Mouse (Mus musculus) spleen, postnatal 14 days (tissue): ENCODE data around the gene Slc29a4.

ENCODE experiments used
- DNase-seq, 2 experiments: peaks; one replicate each; pipeline ENCODE4 v3.0.0; 2021 to 2022; ENCODE audit warnings: low spot score in 2 of 2

Slc29a4 gene

DNA sequence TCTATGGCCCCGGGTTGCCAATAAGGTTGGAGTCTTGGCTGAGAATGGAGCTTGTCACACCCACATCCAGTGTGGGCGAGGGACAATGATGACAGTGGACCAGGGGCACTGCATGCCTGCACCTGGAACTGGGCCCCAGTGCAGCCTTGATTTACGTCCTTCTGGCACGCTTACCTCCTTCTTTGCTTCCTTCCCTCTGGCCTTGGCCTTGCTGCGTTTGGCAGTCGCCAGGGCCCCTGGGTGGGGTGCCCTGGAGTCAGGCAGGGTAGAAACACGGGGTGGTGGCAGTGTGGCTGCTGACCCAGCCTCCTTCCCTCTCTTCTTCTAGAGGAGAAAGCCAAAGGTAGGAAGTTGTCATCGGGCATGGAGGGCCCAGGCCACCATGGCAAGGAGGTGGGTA is 47.6 kb downstream of the Slc29a4 start:
- no peak for DNase-seq

DNA sequence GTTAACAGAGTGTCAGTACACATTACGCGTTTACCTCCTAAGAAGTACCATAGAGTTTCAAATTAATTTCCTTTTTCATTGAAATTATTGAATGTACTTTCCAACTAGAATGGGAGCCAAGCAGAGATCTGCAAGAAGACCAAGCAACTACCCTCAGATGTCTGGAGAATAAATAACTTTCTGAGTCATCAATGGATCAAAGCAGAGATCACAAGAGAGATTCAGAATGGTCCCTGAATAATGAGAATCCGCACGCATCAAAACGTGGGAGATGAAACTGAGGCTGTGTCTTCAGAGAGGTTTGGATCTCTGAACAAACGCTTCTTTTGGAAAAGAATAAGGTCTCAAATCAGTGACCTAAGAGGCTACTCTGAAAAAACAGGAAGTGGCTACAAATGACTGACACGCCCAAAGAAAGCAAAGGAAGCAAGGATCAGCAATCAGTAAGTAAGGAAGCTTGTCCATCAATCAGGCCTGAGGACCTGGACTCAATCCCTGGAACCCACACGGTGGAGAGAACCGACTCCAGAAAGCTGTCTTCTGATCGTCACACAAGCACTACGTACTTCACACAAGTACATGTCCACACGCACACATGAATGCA is 54.8 kb downstream of the Slc29a4 start:
- DNase-seq: no peak

DNA sequence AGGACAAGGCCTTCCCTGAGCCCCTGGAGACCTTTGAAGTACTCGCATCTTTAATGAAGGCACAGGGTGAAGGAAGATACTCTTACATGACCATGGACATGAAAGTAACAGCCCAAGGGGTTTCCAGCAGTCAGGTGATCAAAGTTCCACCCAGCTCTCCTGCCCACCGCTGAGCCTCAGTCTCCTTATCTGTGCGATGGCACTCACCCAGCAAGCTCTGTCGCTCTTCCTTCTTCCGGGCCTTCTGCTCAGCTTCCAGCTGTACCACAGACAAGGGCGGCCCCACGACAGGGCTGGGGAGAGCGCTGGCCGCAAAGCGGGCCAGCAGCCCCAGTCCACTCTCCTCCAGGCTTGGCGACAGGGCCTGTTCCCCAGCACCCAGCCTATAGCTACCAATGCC is 57.9 kb downstream of the Slc29a4 start:
- no peak for DNase-seq

DNA sequence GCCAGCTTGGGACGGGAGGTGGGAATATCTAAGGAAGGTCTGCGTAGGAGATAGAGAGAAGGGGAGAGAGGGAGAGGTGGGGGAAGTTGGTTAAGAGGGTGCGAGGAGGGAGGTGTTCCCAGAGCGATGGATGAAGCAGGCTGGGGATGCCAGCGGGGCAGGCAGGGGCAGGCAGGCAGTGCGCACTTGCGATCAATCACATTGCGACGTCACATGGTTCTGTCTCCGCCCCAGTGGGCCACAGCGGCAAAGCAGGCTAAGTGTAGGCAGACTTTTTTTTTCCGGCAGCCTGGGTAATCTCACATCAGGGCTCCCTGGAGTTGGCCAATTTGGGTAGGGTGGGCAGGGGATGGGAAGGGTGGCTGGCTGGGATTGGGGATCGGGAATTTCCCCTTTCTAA is 59.9 kb downstream of the Slc29a4 start:
- no peak for DNase-seq

DNA sequence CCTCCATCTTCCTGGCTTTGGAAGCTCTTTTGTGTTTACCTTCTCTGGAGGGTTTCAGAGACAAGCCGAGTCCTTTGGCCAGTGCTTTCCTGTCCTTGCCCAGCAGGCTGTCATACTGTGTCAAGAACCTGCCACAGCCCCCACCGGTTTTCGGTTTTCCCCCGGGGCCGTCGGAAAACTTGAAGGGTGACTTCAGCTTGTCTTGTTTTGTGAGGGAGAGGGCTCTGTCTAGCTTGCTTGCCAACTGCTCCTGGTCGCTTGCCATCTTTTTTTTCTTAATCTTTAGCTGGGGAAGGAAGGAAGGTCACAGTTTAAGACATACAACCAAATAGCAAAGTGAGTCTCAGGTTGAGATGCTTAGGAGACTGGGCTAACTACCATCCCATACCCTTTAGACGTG is 67.5 kb downstream of the Slc29a4 start:
- no peak for DNase-seq

DNA sequence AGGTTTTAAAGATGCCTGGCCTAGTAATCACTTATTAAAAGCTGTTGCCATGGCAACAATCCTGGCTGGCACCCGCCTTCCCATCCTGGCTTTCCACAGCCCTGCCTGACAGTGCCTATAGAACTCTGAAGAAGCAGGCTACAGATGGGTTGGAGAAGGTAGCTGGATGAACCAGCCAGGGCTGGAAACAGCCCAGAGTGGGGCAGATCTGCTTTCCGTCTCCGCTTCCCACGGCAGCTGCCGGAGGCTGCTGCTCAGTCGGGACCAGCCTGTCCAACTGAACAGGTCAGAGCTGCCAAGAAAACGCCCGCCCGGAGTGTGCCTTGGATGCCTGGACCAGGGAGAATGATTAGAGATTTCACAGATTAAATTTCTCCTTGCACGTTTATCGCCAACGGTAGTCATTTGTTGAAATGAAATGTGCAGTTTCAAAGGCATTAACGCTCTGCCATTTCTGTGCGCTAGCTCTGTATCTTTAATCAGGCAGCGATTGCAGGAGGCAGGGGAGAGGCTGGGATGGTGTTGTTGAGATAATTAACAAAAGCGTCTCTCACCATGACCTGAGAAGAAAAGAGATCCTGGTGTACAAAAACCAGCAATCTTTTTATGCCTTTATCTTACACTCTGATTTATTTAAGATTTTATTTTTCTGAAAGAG is 69.1 kb downstream of the Slc29a4 start:
- DNase-seq: no peak

DNA sequence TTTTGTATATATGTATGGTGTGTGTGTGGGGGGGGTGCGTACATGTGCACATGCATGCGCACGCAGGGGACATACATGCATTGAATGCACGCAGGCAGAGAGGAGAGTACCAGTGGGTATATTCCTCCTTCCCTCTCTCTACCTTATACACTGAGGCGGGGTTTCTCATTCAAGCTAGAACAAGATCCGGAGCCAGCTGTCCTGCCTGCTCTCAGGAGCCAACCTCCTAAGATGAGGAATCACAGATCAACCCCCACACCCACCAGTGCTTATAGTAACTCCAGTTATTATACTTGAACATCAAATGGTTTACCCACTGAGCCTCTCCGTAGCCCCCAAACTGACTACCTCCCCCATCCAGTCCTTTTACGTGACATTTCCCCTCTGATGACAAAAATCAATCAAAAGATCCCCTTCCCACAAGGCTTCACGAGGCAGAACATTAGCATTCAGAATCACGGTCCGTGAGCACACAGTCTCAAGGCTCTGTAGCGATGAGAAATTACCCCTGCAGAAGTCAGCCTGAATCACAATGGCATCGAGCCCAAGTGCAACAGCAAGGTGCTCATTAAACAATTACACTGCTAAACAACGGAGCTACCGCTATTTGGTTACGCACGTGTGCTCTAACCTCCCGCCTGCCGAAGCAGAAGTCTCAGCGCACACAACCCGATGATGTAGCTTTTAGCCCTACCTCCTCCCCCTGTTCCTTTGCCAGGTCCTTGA is 69.9 kb downstream of the Slc29a4 start:
- DNase-seq: no peak

DNA sequence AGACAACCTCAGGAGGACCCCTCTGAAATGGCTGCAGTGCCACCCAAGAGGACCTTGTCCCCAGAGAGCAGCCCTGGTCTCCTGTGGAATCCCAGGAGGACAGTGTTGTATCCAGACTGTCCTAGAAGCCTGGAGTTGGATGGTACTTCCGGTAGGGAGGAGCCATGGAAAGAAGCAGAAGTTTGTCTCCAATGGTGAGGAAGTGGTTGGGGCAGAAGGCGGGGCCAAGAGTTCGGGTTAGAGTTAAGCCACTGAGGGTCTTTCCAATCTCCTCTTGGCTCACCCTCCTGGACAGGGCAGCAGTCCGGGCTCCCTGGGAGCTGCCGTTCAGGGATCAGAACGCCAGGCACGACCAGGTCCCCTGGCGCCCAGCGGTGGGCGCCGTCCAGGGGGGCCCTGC is 72.0 kb downstream of the Slc29a4 start:
- no peak for DNase-seq

DNA sequence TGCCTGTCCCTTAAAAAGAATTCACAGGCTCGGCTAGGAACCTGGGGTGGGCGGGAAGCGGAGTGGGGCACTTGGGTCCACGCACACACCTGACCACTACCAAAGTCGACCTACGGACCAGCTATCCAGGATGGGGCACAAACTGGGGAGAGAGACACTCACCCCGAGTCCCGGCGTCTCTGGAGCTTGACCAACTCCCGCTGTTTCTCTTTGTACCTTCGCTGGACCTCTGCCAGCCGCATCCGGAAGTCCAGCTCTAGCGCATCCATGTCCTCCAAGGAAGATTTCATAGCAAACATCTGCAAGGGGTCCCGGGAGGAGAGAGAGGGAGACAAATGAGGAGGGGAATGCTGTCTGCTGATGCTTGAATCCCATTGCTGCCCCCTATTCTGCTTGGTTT is 72.6 kb downstream of the Slc29a4 start:
- DNase-seq: no peak

DNA sequence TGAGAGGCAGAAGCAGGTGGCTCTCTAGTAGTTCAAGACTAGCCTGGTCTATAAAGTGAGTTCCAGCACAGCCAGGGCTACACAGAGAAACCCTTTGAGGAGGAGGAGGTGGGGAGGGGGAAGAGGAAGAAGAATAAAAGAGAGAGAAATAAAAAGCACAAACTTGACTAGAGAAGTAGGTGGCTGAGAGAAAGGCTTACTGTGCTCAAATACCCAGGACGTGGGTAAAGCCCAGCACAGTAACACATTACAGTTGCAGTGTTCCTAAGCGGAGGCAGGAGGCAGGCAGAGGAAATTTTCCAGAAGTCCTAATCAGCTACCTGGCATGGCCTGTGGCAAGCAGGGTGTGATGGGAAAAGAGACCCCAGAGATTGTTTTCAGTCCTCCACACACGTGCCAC is 74.4 kb downstream of the Slc29a4 start:
- no peak for DNase-seq

DNA sequence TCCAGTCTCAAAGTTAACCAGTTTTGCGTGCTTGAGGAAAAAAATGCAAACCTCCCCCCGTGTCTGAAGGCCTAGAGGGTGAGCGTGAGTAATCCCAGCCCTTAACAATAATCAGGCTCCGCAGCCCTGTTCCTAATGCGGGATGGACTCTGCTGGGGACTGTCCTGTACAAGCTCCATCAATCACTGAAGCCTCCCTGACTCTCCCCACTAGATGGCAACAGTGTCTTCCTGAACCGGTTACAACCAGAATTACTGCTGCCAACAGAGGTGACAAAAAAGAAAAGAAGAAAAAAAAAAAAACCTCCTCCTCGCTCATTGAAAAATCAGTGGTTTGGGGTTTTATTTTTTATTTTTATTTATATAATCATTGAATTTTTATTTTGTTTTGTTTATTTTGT is 75.6 kb downstream of the Slc29a4 start:
- DNase-seq: peak in 1 of 2 experiments; percentile 51

DNA sequence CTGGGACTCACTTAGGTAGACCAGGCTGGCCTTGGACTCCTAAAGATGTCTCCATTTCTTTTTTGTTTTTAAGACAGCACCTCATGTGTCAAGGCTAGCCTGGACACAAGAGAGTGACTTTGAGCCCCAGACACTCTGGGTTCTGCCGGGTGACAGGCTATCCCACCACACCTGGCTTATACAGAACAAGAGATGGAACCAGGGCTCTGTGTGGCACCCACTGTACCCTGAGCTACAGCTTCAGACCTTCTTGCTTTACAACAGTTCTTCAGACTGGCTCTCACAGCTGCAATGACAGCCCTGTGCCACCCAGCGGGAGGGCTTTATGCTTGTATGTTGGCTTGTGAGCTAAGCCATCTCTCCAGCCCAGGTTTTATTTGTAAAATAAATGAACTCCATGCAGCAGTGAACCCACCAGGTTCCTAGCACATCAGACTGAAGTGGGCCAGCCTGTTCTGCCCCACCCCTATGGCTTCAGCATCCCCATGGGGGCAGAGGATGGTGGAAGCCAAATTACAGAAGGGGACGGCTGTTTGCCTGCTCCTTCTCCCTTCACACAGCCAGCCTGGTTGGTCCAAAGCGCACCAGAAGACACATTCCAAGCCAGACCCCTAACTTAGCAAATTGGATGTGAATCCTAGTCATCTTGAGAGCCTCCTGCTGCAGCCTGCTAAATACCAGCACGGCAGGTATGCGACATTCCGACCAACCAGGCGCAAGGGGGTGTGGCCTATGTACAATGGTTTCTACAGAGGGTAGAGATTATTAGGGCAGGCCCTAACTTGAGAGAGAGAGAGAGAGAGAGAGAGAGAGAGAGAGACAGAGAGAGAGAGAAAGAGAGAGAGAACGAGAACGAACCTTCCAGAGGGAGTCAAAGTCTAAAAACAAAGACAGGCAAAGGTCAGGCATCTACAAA is 76.3 kb downstream of the Slc29a4 start:
- DNase-seq: no peak

DNA sequence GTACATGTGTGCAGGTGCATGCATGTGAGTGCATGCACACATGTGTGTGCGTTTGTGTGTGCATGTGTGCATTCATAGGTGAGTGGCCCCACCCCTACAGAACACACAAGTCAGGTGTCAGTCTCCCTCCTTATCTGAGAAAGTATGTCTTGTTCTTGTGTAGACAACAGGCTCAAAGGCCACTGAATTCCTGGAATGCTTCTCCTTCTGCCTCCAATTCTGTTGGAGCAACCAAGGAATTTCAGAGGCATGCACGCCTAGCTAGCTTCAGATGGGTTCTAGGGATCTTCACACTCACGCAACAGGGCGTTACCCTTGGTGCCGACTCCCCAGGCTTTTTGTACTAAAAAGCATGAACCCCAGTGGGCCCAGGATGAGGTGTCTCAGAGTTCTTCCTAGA is 77.3 kb downstream of the Slc29a4 start:
- no peak for DNase-seq

DNA sequence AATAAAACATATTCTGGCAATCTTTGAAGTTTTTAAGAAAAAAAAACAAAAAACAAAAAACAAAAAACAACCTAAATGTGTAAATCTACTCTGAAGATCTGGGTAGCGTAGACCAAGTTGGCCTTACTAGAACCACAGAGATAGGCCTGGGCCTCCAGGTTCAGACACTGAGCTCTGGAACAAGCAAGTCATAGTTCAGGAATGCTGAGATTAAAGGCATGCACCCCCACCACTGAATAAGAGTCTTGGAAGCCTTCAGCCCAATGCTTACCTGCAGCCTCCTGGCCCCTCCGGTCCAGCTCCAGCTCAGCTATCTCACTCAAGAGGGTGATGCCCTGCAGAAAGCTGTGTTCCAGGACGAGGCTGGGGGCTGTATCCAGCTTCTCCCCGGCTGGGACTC is 78.7 kb downstream of the Slc29a4 start:
- no peak for DNase-seq

DNA sequence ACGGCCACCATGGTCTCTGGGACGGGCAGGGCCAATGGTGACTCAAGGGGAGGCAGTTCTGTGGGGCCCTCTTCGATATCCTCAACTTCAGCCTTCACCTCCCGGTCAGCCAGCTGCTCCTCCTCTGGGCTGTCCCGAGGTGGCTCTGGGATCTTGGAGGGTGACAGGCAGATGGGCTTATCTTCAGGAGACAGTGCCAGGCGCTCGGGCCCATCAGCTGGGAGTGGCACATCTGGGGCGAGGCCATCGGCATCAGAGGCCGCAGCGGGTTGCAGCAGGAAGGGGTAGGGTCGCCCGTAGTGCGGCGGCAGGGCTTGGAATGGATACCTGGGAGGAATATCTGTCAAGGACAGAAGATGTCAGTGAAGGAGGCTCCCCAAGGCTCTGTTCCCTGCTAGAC is 79.7 kb downstream of the Slc29a4 start:
- DNase-seq: no peak
